Mouse (Mus musculus): ENCODE data around the gene Atxn7l3. TPM values are rescaled to one million over a fixed set of nuclear protein-coding genes. Genes with fewer than 3 reads are reported as not detected.

Gene Atxn7l3
- polyA plus RNA-seq, 2 experiments from 2014 or later: 7.2 to 7.3 TPM

GRCm38 (mm10) chr11:102263211-102263610 lies 33.2 kb downstream of the Atxn7l3 start:
- no peak for ATAC-seq

- no peak for ATAC-seq
These were observed 37.9 kb downstream of the Atxn7l3 start for GRCm38 (mm10) chr11:102258521-102258920.

GRCm38 (mm10) chr11:102258095-102258494 lies 38.3 kb downstream of the Atxn7l3 start:
- ATAC-seq: no peak

GRCm38 (mm10) chr11:102257514-102257913 lies 38.9 kb downstream of the Atxn7l3 start:
- ATAC-seq: no peak

DNA sequence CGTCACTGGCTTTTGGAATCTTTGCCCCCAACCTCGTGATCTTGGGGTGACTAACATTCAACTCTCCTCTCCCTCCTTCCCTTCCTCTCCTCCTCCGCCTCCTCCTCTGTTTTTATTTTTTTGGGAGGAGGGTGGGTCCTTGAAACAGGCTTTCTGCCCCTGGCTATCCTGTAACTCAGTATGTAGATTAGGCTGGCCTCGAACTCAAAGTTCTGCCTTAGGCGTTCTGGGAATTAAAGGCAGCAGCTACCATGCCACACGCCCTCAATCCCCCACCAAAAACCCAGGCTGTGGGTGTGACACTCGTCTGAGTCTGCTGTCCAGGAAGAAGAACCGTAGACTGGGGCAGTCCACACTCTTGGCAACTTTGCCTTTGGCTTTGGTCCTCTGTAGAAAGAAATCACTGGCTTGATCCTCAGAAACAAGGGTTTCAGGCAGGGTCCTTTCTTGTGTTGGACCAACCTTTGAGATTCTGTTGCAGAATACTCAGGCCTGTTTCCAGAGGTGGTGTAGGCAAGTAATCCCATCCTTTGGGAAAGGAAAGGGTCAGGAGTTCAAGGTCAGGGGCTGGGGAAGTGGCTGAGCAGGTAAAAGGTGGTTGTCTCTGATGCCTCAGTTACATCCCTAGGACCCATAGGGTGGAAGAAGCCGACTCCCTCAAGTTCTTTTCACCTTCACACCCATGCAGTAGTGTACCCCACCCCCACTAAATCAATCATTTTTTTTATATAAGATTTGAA lies 46.9 kb downstream of the Atxn7l3 start:
- no peak for ATAC-seq

- ATAC-seq: peak; percentile 90
These were observed 47.7 kb downstream of the Atxn7l3 start, which contains the start of gene BC030867 for GRCm38 (mm10) chr11:102248630-102249230. Gene BC030867, plus strand, starts transcription at chr11:102248882.

DNA sequence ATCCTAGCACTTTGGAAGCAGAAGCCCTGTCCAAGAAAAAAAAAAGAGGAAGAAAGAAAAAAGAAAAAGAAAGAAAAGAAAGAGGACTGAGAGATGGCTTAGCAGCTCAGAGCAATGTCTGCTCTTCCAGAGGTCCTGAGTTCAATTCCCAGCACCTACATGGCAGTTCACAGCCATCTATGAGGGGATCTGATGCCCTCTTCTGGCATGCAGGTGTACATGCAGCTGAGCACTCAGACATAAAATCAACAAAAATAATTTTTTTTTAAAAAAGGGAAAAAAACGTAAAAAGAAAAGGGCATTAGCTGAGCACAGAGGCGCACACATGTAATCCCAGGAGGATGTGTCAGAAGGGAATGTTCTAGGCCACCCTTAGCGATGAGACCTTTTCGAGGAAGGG lies 49.6 kb downstream of the Atxn7l3 start:
- ATAC-seq: no peak

GRCm38 (mm10) chr11:102246273-102246635 lies 50.2 kb downstream of the Atxn7l3 start:
- no peak for ATAC-seq

DNA sequence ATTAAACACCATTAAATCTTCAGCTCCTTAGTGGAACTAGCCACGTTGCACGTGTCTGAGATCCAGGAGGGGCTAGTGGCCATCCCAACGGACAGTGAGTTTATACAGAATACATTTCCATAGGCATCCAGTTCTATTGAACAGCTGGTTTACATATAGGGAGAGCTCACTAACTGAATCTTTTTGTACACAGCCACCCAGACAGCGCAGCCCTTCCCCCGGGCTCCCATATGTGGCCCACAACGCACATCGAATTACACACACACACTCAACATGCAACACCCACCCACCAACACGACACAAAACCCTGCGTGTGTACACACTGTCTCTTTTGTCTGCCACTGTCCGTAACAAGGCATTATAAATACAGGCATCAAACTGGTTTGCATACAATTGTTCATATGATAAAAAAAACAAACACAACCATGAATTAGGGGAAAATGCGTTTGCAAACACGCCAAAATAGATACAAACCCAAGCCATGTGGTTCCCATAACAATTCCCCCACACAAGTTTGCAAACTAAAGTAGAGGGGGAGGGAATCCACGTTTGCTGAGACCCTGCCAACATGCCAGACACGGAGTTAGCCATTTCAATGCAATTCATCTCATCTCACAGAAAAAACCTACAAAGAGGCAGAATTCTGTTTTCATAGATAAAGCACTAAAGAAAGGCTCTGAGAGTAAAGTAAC lies 50.7 kb downstream of the Atxn7l3 start:
- no peak for ATAC-seq

GRCm38 (mm10) chr11:102244926-102245449 lies 51.4 kb downstream of the Atxn7l3 start:
- ATAC-seq: peak; percentile 53

DNA sequence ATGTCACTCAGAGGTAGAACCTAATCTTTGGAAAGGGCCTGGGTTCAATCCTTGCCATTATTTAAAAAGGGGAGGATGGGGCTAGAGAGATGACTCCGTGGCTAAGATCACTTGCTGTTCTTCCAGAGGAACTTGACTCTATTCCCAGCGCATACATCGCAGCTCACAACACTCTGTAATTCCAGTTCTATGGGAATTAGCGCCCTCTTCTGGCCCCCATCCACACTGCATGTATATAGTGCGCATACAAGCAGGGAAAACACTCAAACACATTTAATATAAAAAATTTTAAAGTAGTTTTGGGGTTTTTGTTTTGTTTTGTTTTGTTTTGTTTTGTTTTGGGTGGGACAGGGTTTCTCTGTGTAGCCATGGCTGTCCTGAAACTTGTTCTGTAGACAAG lies 54.6 kb downstream of the Atxn7l3 start:
- no peak for ATAC-seq

GRCm38 (mm10) chr11:102241246-102241645 lies 55.2 kb downstream of the Atxn7l3 start:
- no peak for ATAC-seq

DNA sequence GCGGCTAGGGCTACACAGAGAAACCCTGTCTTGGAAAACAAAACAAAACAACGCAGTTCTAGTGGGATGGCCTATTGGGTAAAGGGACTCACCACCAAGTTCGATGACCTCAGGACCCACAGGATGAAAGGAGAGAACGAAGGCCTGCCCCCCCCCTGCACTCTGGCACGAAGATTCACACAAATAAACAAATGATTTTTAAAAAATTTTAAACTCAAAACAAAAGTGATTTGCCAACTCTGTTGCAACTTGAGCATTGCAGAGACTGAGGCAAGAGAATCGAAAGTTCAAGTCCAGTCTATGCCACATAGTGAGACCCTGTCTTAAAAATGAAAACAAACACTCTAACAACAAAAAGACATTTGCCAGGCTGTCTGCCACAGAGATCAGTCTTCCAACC lies 55.8 kb downstream of the Atxn7l3 start:
- no peak for ATAC-seq

Other genes with a start within 250 kb of the Atxn7l3 start
- gene Mpp2, start 208.1 kb downstream of the Atxn7l3 start, polyA plus RNA-seq (2017; shearing (Covaris generic)): 1 to 10 TPM; 1.3 to 3.6 TPM
- not detected for gene Ppy, start 195.3 kb downstream of the Atxn7l3 start, polyA plus RNA-seq (2017; shearing (Covaris generic))
- not detected for gene Pyy, start 188.8 kb downstream of the Atxn7l3 start, polyA plus RNA-seq (2017; shearing (Covaris generic))
- gene Nags, start 151.1 kb downstream of the Atxn7l3 start, polyA plus RNA-seq (2017; shearing (Covaris generic)): not detected
- gene Tmem101, start 140.2 kb downstream of the Atxn7l3 start, polyA plus RNA-seq (2017; shearing (Covaris generic)): 10 to 100 TPM; 10.8 to 19.6 TPM
- 10 to 100 TPM; 33.4 to 69.4 TPM for gene Lsm12, start 111.3 kb downstream of the Atxn7l3 start, polyA plus RNA-seq (2017; shearing (Covaris generic))
- 10 to 100 TPM; 29.1 to 53.9 TPM for gene G6pc3, start 107.0 kb downstream of the Atxn7l3 start, polyA plus RNA-seq (2017; shearing (Covaris generic))
- 10 to 100 TPM in 1 of 2 experiments, 1 to 10 TPM in 1; 6.5 to 12.3 TPM for gene Hdac5, start 66.5 kb downstream of the Atxn7l3 start, polyA plus RNA-seq (2017; shearing (Covaris generic))
- gene BC030867, start 47.7 kb downstream of the Atxn7l3 start, polyA plus RNA-seq (2017; shearing (Covaris generic)): 1 to 10 TPM in 1 of 2 experiments, under 1 TPM in 1; 0.40 to 1.8 TPM
- gene Asb16, start 27.9 kb downstream of the Atxn7l3 start, polyA plus RNA-seq (2017; shearing (Covaris generic)): not detected
- gene Tmub2, start 11.7 kb downstream of the Atxn7l3 start, polyA plus RNA-seq (2017; shearing (Covaris generic)): 10 to 100 TPM; 64.7 to 80.5 TPM
- 10 to 100 TPM; 46.1 to 51.1 TPM for gene Ubtf, start 23.1 kb upstream of the Atxn7l3 start, polyA plus RNA-seq (2017; shearing (Covaris generic))
- not detected for gene Slc4a1, start 69.6 kb upstream of the Atxn7l3 start, polyA plus RNA-seq (2017; shearing (Covaris generic))
- gene Rundc3a, start 96.8 kb upstream of the Atxn7l3 start, polyA plus RNA-seq (2017; shearing (Covaris generic)): 1 to 10 TPM; 3.3 to 3.5 TPM
- 10 to 100 TPM; 44.0 to 44.2 TPM for gene Slc25a39, start 111.3 kb upstream of the Atxn7l3 start, polyA plus RNA-seq (2017; shearing (Covaris generic))
- gene Grn, start 133.7 kb upstream of the Atxn7l3 start, polyA plus RNA-seq (2017; shearing (Covaris generic)): 10 to 100 TPM; 23.3 to 51.4 TPM
- not detected for gene Fam171a2, start 151.1 kb upstream of the Atxn7l3 start, polyA plus RNA-seq (2017; shearing (Covaris generic))
- 1 to 10 TPM in 1 of 2 experiments, under 1 TPM in 1; 0.36 to 1.5 TPM for gene Itga2b, start 173.5 kb upstream of the Atxn7l3 start, polyA plus RNA-seq (2017; shearing (Covaris generic))

Measured in CD4-positive, CD25-positive, alpha-beta regulatory T cell, adult 4 months (primary cell).